Mouse (Mus musculus) CH12.LX (cell line): ENCODE measurements around the gene Fbxo41.

Source experiments
- CTCF ChIP-seq, 2 experiments: IDR thresholded peaks in 1 of 2; conservative IDR thresholded peaks in 1 of 2; 2 replicates each; pipeline ENCODE4 v1.5.1; 2011 to 2012; ENCODE audit warnings: low read depth in 2 of 2, low read length in 2 of 2, improper control_type of control experiment in 1 of 2, inconsistent platforms in 1 of 2, mild to moderate bottlenecking in 1 of 2, moderate library complexity in 1 of 2
- EP300 ChIP-seq: IDR thresholded peaks from 2 replicates; pipeline ENCODE4 v1.6.1; 2011; ENCODE audit warnings: low read length, improper control_type of control experiment
- GABPA ChIP-seq: IDR thresholded peaks from 2 replicates; pipeline ENCODE4 v1.6.1; 2012; ENCODE audit warnings: low read depth, low read length, improper control_type of control experiment, inconsistent platforms; ENCODE audit not compliant: insufficient replicate concordance
- MAFK ChIP-seq: IDR thresholded peaks from 2 replicates; pipeline ENCODE4 v1.6.1; 2011; ENCODE audit warnings: low read length, improper control_type of control experiment; ENCODE audit not compliant: insufficient replicate concordance
- MAZ ChIP-seq: IDR thresholded peaks from 2 replicates; pipeline ENCODE4 v1.6.1; 2012; ENCODE audit warnings: low read depth, mild to moderate bottlenecking, inconsistent platforms, low read length, improper control_type of control experiment, moderate library complexity
- POLR2A ChIP-seq: IDR thresholded peaks from 2 replicates; pipeline ENCODE4 v1.6.1; 2011; ENCODE audit warnings: low read depth, mild to moderate bottlenecking, improper control_type of control experiment, low read length
- POLR2AphosphoS2 ChIP-seq: IDR thresholded peaks from 2 replicates; pipeline ENCODE4 v1.6.1; 2011; ENCODE audit warnings: low read depth, low read length, improper control_type of control experiment
- TBP ChIP-seq: conservative IDR thresholded peaks from 2 replicates; pipeline ENCODE4 v1.6.1; 2011; ENCODE audit warnings: low read depth, low read length, improper control_type of control experiment
- TCF12 ChIP-seq: IDR thresholded peaks from 2 replicates; pipeline ENCODE4 v1.6.1; 2014; ENCODE audit warnings: low read depth, mild to moderate bottlenecking, inconsistent platforms, low read length, improper control_type of control experiment
- USF2 ChIP-seq: conservative IDR thresholded peaks from 2 replicates; pipeline ENCODE4 v1.6.1; 2011; ENCODE audit warnings: low read depth, low read length, improper control_type of control experiment
- ZC3H11A ChIP-seq: IDR thresholded peaks from 2 replicates; pipeline ENCODE4 v1.6.1; 2012; ENCODE audit warnings: low read depth, mild to moderate bottlenecking, inconsistent platforms, low read length, improper control_type of control experiment

- TF ChIP-seq TCF12 (no peak), MAZ (no peak), EP300 (no peak), USF2 (no peak), POLR2A (no peak), CTCF (conservative IDR thresholded peaks at IDR 0.05 in 1 of 2, IDR thresholded peaks at IDR 0.05 in 1 of 2; ENCODE audit: low read depth in 2 of 2, low read length in 2 of 2) (no peak), MAFK (no peak), TBP (no peak), GABPA (no peak), POLR2AphosphoS2 (no peak), ZC3H11A (no peak)
These were observed 20.0 kb upstream of the Fbxo41 start for GRCm38 (mm10) chr6:85522825-85523224.
